Mouse (Mus musculus) cerebellum, adult (tissue): ENCODE data around the gene Apba2.

Source experiments
- ATAC-seq: cut with Nextera tagmentation; 2 replicates; pipeline ENCODE4 v1.9.2; 2017; ENCODE audit warnings: mild to moderate bottlenecking, moderate library complexity, mixed read lengths; ENCODE audit not compliant: insufficient number of reproducible peaks, low FRiP score, low TSS enrichment

Gene Apba2

DNA sequence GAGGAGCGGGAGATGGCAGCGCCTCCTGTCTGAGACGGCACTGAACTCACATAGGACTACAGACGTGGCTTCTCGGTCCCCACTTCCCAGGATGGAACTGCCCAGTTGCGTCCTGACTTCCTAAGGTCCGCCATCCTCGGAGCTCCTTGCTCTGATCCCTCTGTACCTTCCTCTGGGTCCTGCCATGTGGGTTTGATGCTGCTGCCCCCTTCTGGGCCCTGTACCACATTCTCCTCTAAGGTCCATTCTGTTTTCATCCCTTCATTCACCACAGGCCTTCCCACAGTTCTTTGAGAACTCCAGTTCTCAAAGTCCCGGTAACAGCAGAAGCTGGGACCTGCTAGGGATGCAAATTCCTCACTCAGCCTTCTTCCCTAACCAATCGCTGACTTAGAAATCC, 272.0 kb downstream of the Apba2 start:
- ATAC-seq, result no peak

DNA sequence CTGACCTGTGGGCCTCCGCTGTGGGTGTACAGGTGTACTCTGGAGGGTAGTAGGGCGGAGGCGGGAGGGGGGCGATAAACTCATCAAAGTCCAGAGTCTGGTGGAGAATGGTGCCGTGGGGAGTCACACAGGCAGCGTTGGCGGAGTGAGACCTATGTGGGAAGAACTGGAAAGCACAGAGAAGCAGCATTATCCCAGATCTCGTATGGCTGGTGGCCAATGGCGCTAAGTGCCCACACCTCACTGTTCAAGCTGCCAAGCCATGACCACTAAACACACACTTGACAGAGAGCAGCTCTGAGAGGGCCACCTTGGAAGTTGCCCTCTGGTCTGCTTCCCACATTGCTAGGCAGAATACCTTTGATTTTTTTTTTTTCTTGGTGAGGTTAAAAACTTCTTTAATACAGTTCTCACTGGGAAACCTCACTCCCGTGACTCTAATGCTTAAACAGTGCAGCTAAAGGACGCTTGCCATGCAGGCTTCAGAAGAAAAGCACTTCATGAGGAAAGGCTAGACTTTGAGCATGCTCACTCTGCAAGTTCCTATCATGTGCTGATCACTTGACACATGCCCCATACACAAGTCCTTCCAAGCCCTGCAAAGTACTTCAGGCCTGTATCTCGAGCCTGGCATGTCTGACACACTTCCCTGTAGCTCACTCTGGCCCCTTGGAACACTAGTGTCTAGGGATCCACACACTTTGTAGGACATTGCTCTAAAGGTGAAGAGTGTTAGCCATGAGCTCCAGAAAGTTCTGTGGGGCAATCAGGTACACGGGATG, 275.4 kb downstream of the Apba2 start:
- no peak for ATAC-seq

DNA sequence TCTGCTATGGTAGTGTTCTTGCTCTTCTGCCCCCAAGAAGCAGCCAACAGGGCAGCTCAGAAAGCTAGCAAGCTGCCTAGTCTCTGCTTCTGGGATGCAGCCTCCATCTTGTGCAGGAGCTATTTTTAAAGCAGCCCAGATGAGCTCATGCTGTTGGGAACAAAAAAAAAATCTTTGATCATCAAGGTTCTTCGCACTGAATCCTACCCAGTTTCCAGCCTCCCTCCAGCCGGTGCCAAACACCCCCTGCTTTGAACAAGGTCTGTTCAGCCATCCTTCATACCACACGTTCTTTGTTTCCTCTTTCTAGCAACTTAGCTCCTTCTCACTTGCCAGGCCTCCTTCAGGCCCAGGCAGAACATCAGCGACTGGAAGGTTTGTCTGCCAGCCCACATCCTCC, 278.0 kb downstream of the Apba2 start:
- no peak for ATAC-seq

DNA sequence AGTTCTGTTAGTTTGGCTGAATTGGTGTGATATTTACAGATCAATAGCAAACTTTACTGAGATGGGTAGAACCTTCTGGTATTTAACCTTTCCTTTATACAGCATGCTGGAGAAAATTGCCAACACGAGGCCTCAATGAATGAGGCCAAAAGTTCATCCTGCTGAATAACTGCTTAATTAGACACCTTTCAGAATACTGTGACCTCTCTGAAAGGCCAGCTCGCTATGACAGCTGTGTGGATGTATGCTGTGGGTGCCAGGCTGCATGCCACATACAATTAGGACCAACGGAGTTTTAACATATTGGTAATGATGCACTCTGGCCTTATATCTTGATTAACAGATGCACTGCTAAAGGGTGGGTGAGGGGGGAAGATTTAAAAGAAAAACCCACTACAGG, 283.5 kb downstream of the Apba2 start:
- no peak for ATAC-seq

DNA sequence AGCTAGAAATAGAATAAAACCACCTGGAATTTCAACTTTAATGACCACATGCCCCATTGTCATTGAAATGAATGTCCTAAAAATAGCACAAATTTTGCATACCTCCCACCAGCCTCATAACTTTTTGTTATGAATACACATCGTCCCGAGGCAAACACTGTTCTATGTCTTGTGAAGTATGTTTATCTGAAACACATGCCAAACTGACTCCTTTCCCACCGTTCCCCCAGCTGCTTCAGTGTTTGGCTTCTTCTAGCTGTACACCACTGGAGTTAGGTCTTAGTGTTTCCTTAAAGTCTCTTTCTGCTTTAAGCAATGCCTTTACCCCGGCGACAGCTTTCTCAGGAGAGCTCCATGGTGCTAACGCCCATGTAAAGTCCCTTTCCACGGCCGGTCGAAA, 289.6 kb downstream of the Apba2 start:
- no peak for ATAC-seq

DNA sequence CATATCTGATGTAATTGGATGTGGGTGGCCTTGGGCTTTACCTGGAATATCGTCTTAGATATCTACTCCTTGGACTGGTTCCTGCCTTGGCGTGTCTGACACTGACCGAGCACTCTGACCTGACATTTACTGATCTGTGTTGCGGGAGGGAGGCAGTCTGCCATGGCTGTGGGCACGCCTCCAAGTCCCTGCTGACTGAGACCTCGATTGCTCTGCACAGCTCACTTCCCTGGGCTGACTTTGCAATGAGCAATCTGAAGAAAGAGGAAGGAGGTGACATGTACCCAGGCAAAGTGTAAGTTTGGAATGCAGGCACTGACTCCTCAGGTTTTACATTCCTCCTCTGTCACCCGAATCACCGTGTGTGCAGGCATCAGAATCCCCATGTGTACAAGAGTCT, 290.5 kb downstream of the Apba2 start:
- no peak for ATAC-seq

DNA sequence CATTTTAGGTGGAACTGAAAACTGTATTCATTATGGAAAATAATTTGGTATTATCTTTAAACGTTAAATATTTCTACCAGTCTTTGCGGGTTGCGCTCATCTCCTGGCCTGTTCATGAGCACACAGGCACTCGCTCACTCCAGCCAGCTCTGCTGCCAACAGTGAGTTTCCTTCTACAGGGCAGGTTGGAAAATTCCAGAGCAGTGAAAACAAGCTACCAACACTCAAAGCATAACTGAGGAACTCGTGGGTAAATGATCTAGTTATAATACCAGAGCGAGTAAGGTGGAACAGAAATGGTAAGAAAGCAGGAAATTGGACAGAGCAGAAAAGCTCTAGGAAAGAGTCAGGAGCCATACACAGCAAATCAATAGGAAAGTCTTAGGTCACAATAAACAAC, 294.0 kb downstream of the Apba2 start:
- no peak for ATAC-seq
